Mouse (Mus musculus) limb, embryonic 15.5 days (tissue): ENCODE results near the gene Clybl. TPM values are rescaled to one million over a fixed set of nuclear protein-coding genes. Genes with fewer than 3 reads are reported as not detected.

Experiments
- ATAC-seq: fragments of 200-750 bp; cut with Nextera tagmentation; 2 replicates; pipeline ENCODE4 v1.8.0; 2017; ENCODE audit warnings: low read depth, moderate TSS enrichment; ENCODE audit not compliant: insufficient number of reproducible peaks, low FRiP score, low TSS enrichment
- H3K27ac ChIP-seq: fragments of 300-500 bp; sonication (generic); 2 replicates; pipeline ENCODE4 v1.5.1; 2015; ENCODE audit warnings: moderate library complexity, mild to moderate bottlenecking, inconsistent platforms
- H3K27me3 ChIP-seq: fragments of 300-500 bp; sonication (generic); 2 replicates; pipeline ENCODE4 v1.6.1; 2015; ENCODE audit warnings: inconsistent platforms
- H3K36me3 ChIP-seq: fragments of 300-500 bp; sonication (generic); 2 replicates; pipeline ENCODE4 v1.6.1; 2015; ENCODE audit warnings: inconsistent platforms
- H3K4me1 ChIP-seq: fragments of 300-500 bp; sonication (generic); 2 replicates; pipeline ENCODE4 v1.6.1; 2015; ENCODE audit warnings: inconsistent platforms
- H3K4me2 ChIP-seq: fragments of 300-500 bp; sonication (generic); 2 replicates; pipeline ENCODE4 v1.6.1; 2015; ENCODE audit warnings: mild to moderate bottlenecking, inconsistent platforms
- H3K4me3 ChIP-seq: fragments of 300-500 bp; sonication (generic); 2 replicates; pipeline ENCODE4 v1.5.1; 2015; ENCODE audit warnings: mild to moderate bottlenecking, inconsistent platforms
- H3K9ac ChIP-seq: fragments of 300-500 bp; sonication (generic); 2 replicates; pipeline ENCODE4 v1.6.1; 2015; ENCODE audit warnings: inconsistent platforms
- H3K9me3 ChIP-seq: fragments of 300-500 bp; sonication (generic); 2 replicates; pipeline ENCODE4 v1.6.1; 2016; ENCODE audit warnings: inconsistent platforms
- WGBS: fragments of 180-500 bp; shearing (Covaris S2); methylation state at CpG from one replicate; pipeline ENCODE4 v1.1.7; 2015; 5-methylcytosine and 5-hydroxymethylcytosine counted together
- polyA plus RNA-seq: library from polyadenylated mRNA; unstranded; fragments of >200 nt; fragmentation: Nextera tagmentation; extraction: Ambion mirVana; gene quantifications from 2 replicates; pipeline ENCODE4 v1.2.1, GENCODE M21; 2015

Clybl gene
- polyA plus RNA-seq, 1 experiment from 2014 or later: 19.0 TPM

DNA sequence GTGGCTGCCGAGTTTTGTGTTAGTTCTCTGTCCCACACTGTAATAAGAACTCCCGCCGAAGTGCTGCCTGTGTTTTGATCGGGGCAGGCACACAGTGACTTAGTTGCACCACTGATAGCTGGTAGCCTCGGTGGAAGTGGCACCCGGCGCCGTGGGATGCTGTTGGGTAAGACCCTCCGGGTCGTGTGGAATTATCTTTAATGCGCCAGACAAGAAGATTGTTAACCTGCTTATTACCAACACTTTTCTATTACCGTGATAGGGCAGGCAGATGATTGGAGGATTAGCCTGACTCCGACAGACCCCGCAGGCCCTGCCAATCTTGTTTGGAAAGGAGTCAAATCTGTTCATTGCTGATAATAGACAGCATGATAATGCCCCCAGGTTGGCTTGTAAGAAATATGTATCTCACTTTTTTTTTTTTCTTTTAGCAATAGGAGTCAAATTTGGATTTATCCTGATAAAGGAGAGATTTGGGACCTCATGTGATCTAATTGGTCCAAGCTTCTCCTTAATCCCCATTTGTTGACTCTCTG is 5.2 kb upstream of the Clybl start:
- Histone ChIP-seq H3K27ac (no peak overlapping the region), H3K4me3 (no peak overlapping the region), H3K27me3 (no peaks in the 10 kb centered on the region), H3K9me3 (no peaks in the 10 kb centered on the region), H3K9ac (no peak overlapping the region), H3K4me2 (no peak overlapping the region), H3K36me3 (no peaks in the 10 kb centered on the region), H3K4me1 (0 out of 2 replicates have a peak, but pooled peaks cover 2% of the 10 kb centered on the region)
- ATAC-seq: no peak
- WGBS: 77% methylated on average over 14 of the region's 14 CpGs

DNA sequence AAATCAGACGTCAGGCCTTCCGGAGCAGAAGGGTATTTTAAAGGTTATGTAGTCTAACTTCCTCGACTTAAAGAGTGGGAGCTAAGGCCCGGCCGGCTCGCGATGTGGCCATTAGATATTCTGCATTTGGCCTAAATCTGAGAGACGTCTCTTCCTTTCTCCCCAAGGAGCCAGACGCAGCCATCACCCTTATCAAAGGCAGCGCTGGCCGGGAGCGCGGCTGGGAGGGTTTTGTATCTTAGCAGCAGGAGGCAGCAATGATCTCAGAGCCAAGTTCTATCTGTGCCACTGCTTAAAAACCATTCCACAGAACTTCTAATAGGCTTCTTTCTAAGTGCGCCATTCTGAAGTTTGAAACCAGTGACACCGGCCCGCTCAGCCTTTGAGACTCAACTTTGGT is 2.2 kb upstream of the Clybl start:
- H3K4me2 ChIP-seq: no peak overlapping the region
- no peak for ATAC-seq

DNA sequence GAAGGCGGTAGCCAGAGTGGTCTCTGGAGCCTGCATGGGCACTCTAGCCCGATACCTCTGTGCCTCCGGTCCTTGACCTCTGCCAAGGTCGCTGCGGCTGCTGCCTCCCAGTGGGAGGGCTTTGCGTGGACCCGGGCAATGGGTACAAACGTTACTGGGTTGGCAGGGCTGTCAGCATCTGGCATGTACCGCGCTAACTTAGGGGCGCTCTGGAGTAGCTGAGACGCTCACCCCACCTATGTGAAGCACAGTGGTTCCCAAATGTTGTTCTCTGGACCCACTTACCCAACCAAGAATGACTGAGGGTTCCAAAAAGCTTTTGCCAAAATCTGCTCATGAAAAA is 282 bp downstream of the Clybl start:
- Histone ChIP-seq H3K4me2 (peak overlapping the region; percentile 75), H3K9ac (peak overlapping the region; percentile 69), H3K4me3 (peak overlapping the region; percentile 72), H3K4me1 (peaks cover 9% of the 10 kb centered on the region), H3K27ac (peak overlapping the region; percentile 73), H3K9me3 (no peaks in the 10 kb centered on the region), H3K36me3 (no peaks in the 10 kb centered on the region), H3K27me3 (peaks cover 13% of the 10 kb centered on the region; the same call in 1 of the 2 replicates)
- ATAC-seq: peak; percentile 4; the same call in 1 of the 2 replicates
- 1% methylated on average over 12 of the region's 12 CpGs for WGBS

More for the DNA sequence above, 2.2 kb upstream of the Clybl start:
- Histone ChIP-seq H3K4me1 (peaks cover 9% of the 10 kb centered on the region), H3K9ac (no peak overlapping the region), H3K36me3 (no peaks in the 10 kb centered on the region), H3K9me3 (no peaks in the 10 kb centered on the region), H3K27me3 (peaks cover 8% of the 10 kb centered on the region; the same call in 1 of the 2 replicates), H3K27ac (no peak overlapping the region), H3K4me3 (no peak overlapping the region)
- WGBS: 78% methylated on average over 16 of the region's 16 CpGs

DNA sequence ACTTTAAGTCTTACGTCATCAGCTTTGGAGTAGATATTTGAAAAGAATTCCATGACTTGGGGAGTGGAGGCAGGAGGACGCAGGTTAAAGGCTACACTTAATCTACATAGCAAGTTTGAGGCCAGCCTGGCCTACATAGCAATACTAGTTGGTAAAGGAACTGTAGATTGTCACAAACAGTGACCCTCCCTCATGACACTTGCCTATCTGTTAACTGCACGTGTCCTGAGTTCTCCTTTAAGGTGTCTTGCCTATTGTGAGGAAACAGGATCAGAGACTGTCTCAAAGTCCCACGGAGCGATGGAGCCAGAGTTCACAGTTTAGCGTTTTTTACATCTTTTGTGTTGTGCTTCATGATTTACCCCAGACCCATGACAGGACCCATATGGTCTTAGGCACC is 716 bp downstream of the Clybl start:
- H3K9me3 ChIP-seq: no peaks in the 10 kb centered on the region
- H3K4me2 ChIP-seq: peak overlapping the region; percentile 75
- peak overlapping the region; percentile 72 for H3K4me3 ChIP-seq
- no peaks in the 10 kb centered on the region for H3K36me3 ChIP-seq
- H3K27me3 ChIP-seq: peaks cover 13% of the 10 kb centered on the region; the same call in 1 of the 2 replicates
- H3K27ac ChIP-seq: no peak overlapping the region
- H3K4me1 ChIP-seq: peaks cover 9% of the 10 kb centered on the region
- 74% methylated on average over 6 of the region's 6 CpGs for WGBS
- no peak overlapping the region for H3K9ac ChIP-seq
- ATAC-seq: no peak

DNA sequence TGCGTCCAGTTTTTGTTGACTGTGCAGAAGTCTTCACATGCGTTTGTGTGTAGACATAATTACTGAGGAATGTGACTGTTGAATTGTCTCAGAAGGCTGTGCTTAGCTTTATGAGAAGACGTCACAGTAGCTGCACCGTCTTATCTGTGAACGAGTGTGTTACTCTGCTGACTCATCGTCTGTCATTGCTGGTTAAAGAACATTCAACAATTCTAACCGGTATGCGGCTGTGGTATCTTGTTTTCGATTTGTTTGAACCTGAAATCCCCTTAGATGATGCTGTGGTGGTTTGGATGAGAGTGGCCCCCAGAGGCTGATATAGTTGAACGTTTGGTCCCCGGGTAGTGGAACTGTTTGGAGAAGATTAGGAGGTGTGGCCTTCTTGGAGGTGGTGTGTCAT is 2.5 kb downstream of the Clybl start:
- no peaks in the 10 kb centered on the region for H3K9me3 ChIP-seq
- H3K27ac ChIP-seq: no peak overlapping the region
- H3K4me2 ChIP-seq: no peak overlapping the region
- H3K9ac ChIP-seq: no peak overlapping the region
- H3K36me3 ChIP-seq: no peaks in the 10 kb centered on the region
- 75% methylated on average over 11 of the region's 11 CpGs for WGBS
- peaks cover 13% of the 10 kb centered on the region; the same call in 1 of the 2 replicates for H3K27me3 ChIP-seq
- H3K4me1 ChIP-seq: peaks cover 9% of the 10 kb centered on the region
- ATAC-seq: no peak
- H3K4me3 ChIP-seq: no peak overlapping the region

DNA sequence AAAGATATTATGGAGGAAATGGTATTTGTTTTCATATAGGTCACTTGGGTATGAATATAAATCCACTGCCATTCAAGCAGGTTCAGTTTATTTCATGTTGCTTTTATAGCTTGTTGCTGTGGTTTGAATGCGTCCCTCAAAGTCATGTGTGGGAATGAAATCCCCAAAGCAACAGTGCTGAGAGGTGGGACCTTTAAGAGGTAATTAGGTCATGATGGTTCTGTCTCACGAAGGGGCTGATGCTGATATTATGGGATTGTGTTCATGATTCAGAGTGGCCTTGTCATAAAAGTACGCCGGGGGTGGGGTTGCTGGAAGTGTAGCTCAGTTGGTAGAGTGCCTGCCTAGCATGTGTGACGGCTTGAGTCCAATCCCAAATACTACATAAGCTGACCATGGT is 6.7 kb downstream of the Clybl start:
- no peak for ATAC-seq
- Histone ChIP-seq H3K27me3 (peaks cover 20% of the 10 kb centered on the region; the same call in 1 of the 2 replicates), H3K4me3 (no peak overlapping the region), H3K4me2 (no peak overlapping the region), H3K27ac (no peak overlapping the region), H3K9ac (no peak overlapping the region), H3K4me1 (no peaks in the 10 kb centered on the region), H3K36me3 (no peaks in the 10 kb centered on the region), H3K9me3 (no peaks in the 10 kb centered on the region)
- WGBS: 28% methylated on average over 5 of the region's 5 CpGs

DNA sequence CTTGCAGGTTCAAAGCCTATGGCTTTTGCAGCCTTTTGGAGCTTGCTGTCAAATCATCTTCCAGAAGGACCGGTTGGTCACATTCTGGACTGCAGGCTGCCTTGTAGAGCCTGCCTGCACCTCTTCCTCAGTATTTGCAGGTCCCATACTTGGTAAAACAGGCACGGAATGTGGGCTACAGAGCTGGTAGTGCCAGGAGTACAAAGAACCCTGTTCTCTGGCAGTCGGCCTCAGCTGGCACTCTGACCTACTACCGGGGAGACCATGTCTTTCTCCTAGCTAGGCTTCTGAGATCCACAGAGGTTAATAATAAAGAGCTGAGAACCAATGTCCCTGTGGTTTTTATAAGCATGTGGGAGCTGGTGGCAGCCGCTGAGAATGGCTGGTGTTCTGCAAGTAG is 8.4 kb downstream of the Clybl start:
- Histone ChIP-seq H3K9ac (no peak overlapping the region), H3K4me1 (no peaks in the 10 kb centered on the region), H3K4me2 (no peak overlapping the region), H3K27ac (no peak overlapping the region), H3K4me3 (no peak overlapping the region), H3K27me3 (peaks cover 10% of the 10 kb centered on the region; the same call in 1 of the 2 replicates), H3K9me3 (no peaks in the 10 kb centered on the region), H3K36me3 (no peaks in the 10 kb centered on the region)
- no peak for ATAC-seq
- WGBS: 73% methylated on average over 5 of the region's 5 CpGs

DNA sequence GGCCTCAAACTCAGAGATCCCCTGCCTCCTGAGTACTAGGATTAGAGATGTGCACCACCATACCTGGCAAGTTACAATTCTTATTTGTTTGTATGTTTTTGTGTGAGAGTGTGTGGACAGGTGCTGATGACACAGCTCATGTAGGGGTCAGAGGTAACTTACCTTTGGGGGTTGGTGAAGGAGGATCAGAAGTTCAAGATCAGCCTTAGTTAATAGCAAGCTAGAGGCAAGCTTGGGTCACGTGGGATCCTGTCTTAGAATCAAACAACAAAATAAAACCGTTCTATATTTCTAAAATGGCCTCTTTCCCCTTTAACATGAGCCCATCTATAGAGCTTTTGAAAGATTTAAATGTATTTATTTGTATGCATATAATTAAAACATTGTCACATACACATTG is 9.0 kb downstream of the Clybl start:
- no peaks in the 10 kb centered on the region for H3K36me3 ChIP-seq
- peaks cover 10% of the 10 kb centered on the region; the same call in 1 of the 2 replicates for H3K27me3 ChIP-seq
- no peaks in the 10 kb centered on the region for H3K4me1 ChIP-seq
- H3K9me3 ChIP-seq: no peaks in the 10 kb centered on the region
- H3K4me2 ChIP-seq: no peak overlapping the region
- ATAC-seq: no peak
- no peak overlapping the region for H3K27ac ChIP-seq
- no peak overlapping the region for H3K4me3 ChIP-seq
- 20% methylated on average over 2 of the region's 2 CpGs for WGBS
- no peak overlapping the region for H3K9ac ChIP-seq

DNA sequence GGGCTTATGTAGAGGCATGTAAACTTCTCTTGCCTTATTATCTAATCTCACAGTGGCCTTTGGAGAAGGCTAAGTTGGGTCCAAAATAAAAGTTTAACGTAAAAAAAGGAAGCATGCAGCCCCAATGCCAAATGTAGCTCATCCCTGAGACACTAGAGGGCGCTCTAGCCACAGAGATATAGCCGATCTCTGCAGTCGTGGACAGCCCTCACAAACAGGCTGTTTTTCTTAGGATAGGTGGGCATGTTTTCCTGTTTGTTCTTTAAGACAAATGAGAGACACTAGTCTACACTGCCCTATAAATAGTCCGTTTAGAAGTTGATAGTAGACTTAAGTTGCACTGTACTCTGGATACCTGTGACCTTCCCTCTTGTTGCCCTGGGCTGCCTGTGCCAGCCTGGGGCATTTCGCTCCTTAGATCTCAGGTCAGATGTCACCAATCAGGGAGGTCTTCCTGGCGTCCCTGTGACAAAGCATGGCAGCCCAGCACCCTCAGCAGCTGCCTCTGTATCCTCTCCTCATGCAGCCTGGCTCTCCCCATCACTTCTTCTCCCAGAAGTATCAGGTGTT is 9.5 kb downstream of the Clybl start:
- WGBS: 14% methylated on average over 7 of the region's 7 CpGs
- H3K4me3 ChIP-seq: no peak overlapping the region
- H3K27me3 ChIP-seq: peaks cover 10% of the 10 kb centered on the region; the same call in 1 of the 2 replicates
- no peak for ATAC-seq
- H3K36me3 ChIP-seq: no peaks in the 10 kb centered on the region
- no peaks in the 10 kb centered on the region for H3K9me3 ChIP-seq
- H3K4me1 ChIP-seq: no peaks in the 10 kb centered on the region
- no peak overlapping the region for H3K27ac ChIP-seq
- no peak overlapping the region for H3K9ac ChIP-seq
- H3K4me2 ChIP-seq: no peak overlapping the region

DNA sequence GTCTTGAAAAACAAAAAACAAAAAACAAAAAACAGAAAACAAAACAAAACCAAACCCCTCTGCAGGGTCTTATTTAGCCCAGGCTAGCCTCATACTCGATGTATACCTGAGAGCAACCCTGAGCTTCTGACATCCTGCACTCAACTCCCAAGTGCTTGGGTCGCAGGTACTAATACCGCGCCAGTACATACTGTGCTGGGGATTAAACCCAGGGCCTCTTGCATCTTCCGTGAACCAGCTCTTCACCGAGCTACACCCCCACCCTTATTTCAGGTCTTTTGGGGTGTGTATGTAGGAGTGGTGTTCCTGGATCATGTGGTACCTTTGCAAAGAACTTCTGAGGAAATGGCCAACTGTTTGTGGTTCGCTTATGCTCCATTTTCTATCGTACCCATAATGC is 13.1 kb downstream of the Clybl start:
- H3K9me3 ChIP-seq: no peaks in the 10 kb centered on the region
- H3K36me3 ChIP-seq: no peaks in the 10 kb centered on the region
- WGBS: 94% methylated on average over 8 of the region's 8 CpGs
- no peaks in the 10 kb centered on the region for H3K4me1 ChIP-seq
- no peak overlapping the region for H3K27ac ChIP-seq
- H3K4me2 ChIP-seq: no peak overlapping the region
- peaks cover 12% of the 10 kb centered on the region for H3K27me3 ChIP-seq
- ATAC-seq: no peak
- H3K4me3 ChIP-seq: no peak overlapping the region
- H3K9ac ChIP-seq: no peak overlapping the region

DNA sequence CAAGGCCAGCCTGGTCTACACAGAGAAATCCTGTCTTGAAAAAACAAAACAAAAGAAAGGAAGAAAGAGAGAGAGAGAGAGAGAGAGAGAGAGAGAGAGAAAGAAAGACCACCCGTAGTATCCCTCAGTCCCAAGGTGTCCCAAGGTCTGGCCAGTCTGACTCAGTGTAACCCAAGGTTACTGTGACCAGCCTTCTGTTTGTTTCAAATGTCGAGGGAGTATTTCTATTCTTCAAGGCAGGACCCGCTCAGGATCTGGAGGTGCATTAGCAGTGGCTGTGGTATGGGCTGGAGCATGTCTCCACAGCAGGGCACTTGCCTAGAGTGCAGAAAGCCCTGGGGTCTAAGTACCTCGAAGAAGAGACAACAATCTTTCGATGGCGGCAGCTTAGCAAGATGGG is 15.3 kb downstream of the Clybl start:
- Histone ChIP-seq H3K9ac (no peak overlapping the region), H3K4me3 (no peak overlapping the region), H3K27me3 (peaks cover 5% of the 10 kb centered on the region), H3K4me1 (peaks cover 7% of the 10 kb centered on the region; the same call in 1 of the 2 replicates), H3K4me2 (no peak overlapping the region), H3K36me3 (no peaks in the 10 kb centered on the region), H3K9me3 (no peaks in the 10 kb centered on the region), H3K27ac (no peak overlapping the region)
- 80% methylated on average over 6 of the region's 6 CpGs for WGBS
- ATAC-seq: no peak

DNA sequence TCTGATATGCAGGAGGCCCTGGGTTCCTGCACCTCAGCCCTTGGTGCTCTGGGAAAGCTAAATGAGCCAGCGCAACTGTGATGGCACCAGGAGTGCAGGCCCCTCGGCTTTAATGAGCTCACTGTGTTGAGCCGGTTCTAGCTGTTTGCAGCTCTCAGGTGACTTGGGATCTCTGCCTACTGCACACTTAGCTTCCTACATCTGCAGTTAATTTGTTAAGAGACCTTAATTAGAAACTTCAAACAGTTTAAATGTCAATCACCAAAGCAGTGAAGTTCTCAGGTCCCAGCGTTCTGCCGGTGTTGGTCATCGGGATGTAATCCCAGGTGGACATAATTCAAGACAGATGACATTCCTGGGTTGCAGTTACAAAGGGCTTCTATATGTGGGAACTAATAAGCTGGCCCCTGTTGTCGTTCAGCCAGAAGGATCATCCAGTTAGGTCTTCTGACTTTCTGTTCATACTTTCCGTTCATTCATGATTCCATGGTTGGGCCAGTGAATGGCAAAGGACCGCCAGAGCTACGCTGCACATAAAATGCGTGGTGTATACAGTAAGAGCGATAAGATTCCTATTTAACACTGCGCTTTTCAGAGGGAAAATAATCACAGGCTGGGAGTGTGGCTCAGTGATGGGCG is 18.9 kb downstream of the Clybl start:
- Histone ChIP-seq H3K9ac (no peak overlapping the region), H3K27me3 (peaks cover 22% of the 10 kb centered on the region), H3K4me1 (peaks cover 18% of the 10 kb centered on the region), H3K4me2 (no peak overlapping the region), H3K27ac (no peak overlapping the region), H3K36me3 (no peaks in the 10 kb centered on the region), H3K9me3 (no peaks in the 10 kb centered on the region), H3K4me3 (no peak overlapping the region)
- no peak for ATAC-seq
- 23% methylated on average over 14 of the region's 14 CpGs for WGBS
